Mouse (Mus musculus): ENCODE results near the gene Sun2. TPM values are rescaled to one million over a fixed set of nuclear protein-coding genes. Genes with fewer than 3 reads are reported as not detected.

Gene Sun2
- polyA plus RNA-seq, 1 experiment from 2014 or later = 1.2 TPM

- Histone ChIP-seq H3K27me3 (replicated peaks; ENCODE audit: control insufficient read depth, insufficient read depth, low read length) (no peaks in the 10 kb centered on the region), H3K36me3 (ENCODE audit: control insufficient read depth, insufficient read depth) (peaks cover 23% of the 10 kb centered on the region), H3K4me3 (ENCODE audit: low read depth, low read length) (no peak overlapping the region), H3K4me1 (replicated peaks; ENCODE audit: control insufficient read depth, insufficient read depth, low read length) (no peaks in the 10 kb centered on the region), H3K9ac (ENCODE audit: low read depth, low read length) (no peak overlapping the region), H3K4me2 (replicated peaks; ENCODE audit: low read depth) (no peak overlapping the region), H3K9me3 (ENCODE audit: control insufficient read depth) (no peaks in the 10 kb centered on the region), H3K27ac (ENCODE audit: low read depth, low read length) (no peak overlapping the region)
- no peak for TF ChIP-seq CTCF (IDR thresholded peaks at IDR 0.05; ENCODE audit: low read depth)
- no peak for ATAC-seq
- 88% methylated on average over 6 of the region's 6 CpGs for WGBS
Observed at GRCm38 (mm10) chr15:79760956-79761355, 18.6 kb upstream of the Sun2 start.

- H3K36me3 ChIP-seq (ENCODE audit: control insufficient read depth, insufficient read depth) = peaks cover 11% of the 10 kb centered on the region
- no peak overlapping the region for H3K4me2 ChIP-seq (replicated peaks; ENCODE audit: low read depth)
- H3K9ac ChIP-seq (ENCODE audit: low read depth, low read length) = no peak overlapping the region
- H3K27ac ChIP-seq (ENCODE audit: low read depth, low read length) = no peak overlapping the region
- H3K27me3 ChIP-seq (replicated peaks; ENCODE audit: control insufficient read depth, insufficient read depth, low read length) = no peaks in the 10 kb centered on the region
- no peak for TF ChIP-seq CTCF (IDR thresholded peaks at IDR 0.05; ENCODE audit: low read depth)
- 92% methylated on average over 3 of the region's 3 CpGs for WGBS
- ATAC-seq = no peak
- H3K9me3 ChIP-seq (ENCODE audit: control insufficient read depth) = no peaks in the 10 kb centered on the region
- H3K4me1 ChIP-seq (replicated peaks; ENCODE audit: control insufficient read depth, insufficient read depth, low read length) = no peaks in the 10 kb centered on the region
- H3K4me3 ChIP-seq (ENCODE audit: low read depth, low read length) = no peak overlapping the region
Observed at GRCm38 (mm10) chr15:79757118-79757517, 14.8 kb upstream of the Sun2 start.

GRCm38 (mm10) chr15:79755977-79756625 lies 13.8 kb upstream of the Sun2 start:
- Histone ChIP-seq H3K36me3 (ENCODE audit: control insufficient read depth, insufficient read depth) (peaks cover under 1% of the 10 kb centered on the region; the same call in 1 of the 2 replicates), H3K4me2 (replicated peaks; ENCODE audit: low read depth) (no peak overlapping the region), H3K9ac (ENCODE audit: low read depth, low read length) (no peak overlapping the region), H3K4me1 (replicated peaks; ENCODE audit: control insufficient read depth, insufficient read depth, low read length) (no peaks in the 10 kb centered on the region), H3K27ac (ENCODE audit: low read depth, low read length) (no peak overlapping the region), H3K4me3 (ENCODE audit: low read depth, low read length) (no peak overlapping the region), H3K27me3 (replicated peaks; ENCODE audit: control insufficient read depth, insufficient read depth, low read length) (no peaks in the 10 kb centered on the region), H3K9me3 (ENCODE audit: control insufficient read depth) (no peaks in the 10 kb centered on the region)
- WGBS = 75% methylated on average over 8 of the region's 8 CpGs
- ATAC-seq = no peak
- no peak for TF ChIP-seq CTCF (IDR thresholded peaks at IDR 0.05; ENCODE audit: low read depth)

DNA sequence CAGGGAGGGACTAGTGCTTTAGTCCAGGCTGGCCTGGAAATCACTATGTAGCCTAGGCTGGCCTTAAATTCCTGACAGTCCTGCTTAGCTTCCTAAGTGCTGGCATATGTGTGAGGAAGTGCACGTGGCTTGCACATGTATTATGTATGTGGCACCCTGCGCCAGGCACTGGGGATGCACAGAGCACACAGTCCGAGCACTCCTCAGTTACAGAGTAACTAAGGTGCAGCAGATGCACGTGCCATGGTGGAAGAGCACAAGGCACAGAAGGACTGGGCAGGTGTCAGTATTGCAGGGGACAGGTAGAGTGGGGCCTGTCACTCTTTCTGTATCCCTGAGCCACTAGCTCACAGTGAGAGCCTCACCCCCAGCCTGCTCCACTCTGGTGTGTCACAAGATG lies 12.8 kb upstream of the Sun2 start:
- Histone ChIP-seq H3K27ac (ENCODE audit: low read depth, low read length) (no peak overlapping the region), H3K36me3 (ENCODE audit: control insufficient read depth, insufficient read depth) (no peaks in the 10 kb centered on the region), H3K4me2 (replicated peaks; ENCODE audit: low read depth) (no peak overlapping the region), H3K27me3 (replicated peaks; ENCODE audit: control insufficient read depth, insufficient read depth, low read length) (no peaks in the 10 kb centered on the region), H3K9me3 (ENCODE audit: control insufficient read depth) (no peaks in the 10 kb centered on the region), H3K4me3 (ENCODE audit: low read depth, low read length) (no peak overlapping the region), H3K4me1 (replicated peaks; ENCODE audit: control insufficient read depth, insufficient read depth, low read length) (no peaks in the 10 kb centered on the region), H3K9ac (ENCODE audit: low read depth, low read length) (no peak overlapping the region)
- 79% methylated on average over 4 of the region's 4 CpGs for WGBS
- TF ChIP-seq CTCF (IDR thresholded peaks at IDR 0.05; ENCODE audit: low read depth) = no peak
- no peak for ATAC-seq

GRCm38 (mm10) chr15:79753873-79754272 lies 11.5 kb upstream of the Sun2 start:
- Histone ChIP-seq H3K9me3 (ENCODE audit: control insufficient read depth) (no peaks in the 10 kb centered on the region), H3K4me3 (ENCODE audit: low read depth, low read length) (no peak overlapping the region), H3K27me3 (replicated peaks; ENCODE audit: control insufficient read depth, insufficient read depth, low read length) (no peaks in the 10 kb centered on the region), H3K4me2 (replicated peaks; ENCODE audit: low read depth) (no peak overlapping the region), H3K27ac (ENCODE audit: low read depth, low read length) (no peak overlapping the region), H3K36me3 (ENCODE audit: control insufficient read depth, insufficient read depth) (no peaks in the 10 kb centered on the region), H3K4me1 (replicated peaks; ENCODE audit: control insufficient read depth, insufficient read depth, low read length) (no peaks in the 10 kb centered on the region), H3K9ac (ENCODE audit: low read depth, low read length) (no peak overlapping the region)
- 55% methylated on average over 4 of the region's 4 CpGs for whole genome bisulfite sequencing
- no peak for ATAC-seq
- TF ChIP-seq CTCF (IDR thresholded peaks at IDR 0.05; ENCODE audit: low read depth) = no peak

DNA sequence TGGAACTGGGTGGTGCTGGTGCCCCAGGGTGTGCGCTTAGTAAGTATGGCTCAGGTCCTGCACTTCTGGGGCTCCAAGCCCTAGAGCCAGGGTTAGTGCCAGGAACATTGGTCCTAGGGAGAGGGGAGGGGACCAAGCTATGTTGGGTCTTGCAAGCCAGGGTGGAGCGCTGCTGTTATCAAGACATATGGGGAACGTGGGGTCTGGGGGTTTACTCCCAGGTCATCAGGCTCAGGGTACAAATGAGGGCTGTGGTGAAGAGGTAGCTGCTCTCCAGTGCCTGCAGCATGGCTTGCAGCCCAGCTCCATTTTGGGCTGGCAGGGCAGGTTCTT lies 11.1 kb upstream of the Sun2 start:
- Histone ChIP-seq H3K4me1 (replicated peaks; ENCODE audit: control insufficient read depth, insufficient read depth, low read length) (no peaks in the 10 kb centered on the region), H3K9ac (ENCODE audit: low read depth, low read length) (no peak overlapping the region), H3K27me3 (replicated peaks; ENCODE audit: control insufficient read depth, insufficient read depth, low read length) (no peaks in the 10 kb centered on the region), H3K36me3 (ENCODE audit: control insufficient read depth, insufficient read depth) (no peaks in the 10 kb centered on the region), H3K9me3 (ENCODE audit: control insufficient read depth) (no peaks in the 10 kb centered on the region), H3K27ac (ENCODE audit: low read depth, low read length) (no peak overlapping the region), H3K4me3 (ENCODE audit: low read depth, low read length) (no peak overlapping the region), H3K4me2 (replicated peaks; ENCODE audit: low read depth) (no peak overlapping the region)
- no peak for ATAC-seq
- TF ChIP-seq CTCF (IDR thresholded peaks at IDR 0.05; ENCODE audit: low read depth) = 0 out of 2 replicates have a peak, but pooled peaks have one; percentile 0
- WGBS = 91% methylated on average over 3 of the region's 3 CpGs

Measured in intestine, postnatal 0 days (tissue).